ENCODE assay signal across 14 mouse cellular contexts in the genomic region with DNA sequence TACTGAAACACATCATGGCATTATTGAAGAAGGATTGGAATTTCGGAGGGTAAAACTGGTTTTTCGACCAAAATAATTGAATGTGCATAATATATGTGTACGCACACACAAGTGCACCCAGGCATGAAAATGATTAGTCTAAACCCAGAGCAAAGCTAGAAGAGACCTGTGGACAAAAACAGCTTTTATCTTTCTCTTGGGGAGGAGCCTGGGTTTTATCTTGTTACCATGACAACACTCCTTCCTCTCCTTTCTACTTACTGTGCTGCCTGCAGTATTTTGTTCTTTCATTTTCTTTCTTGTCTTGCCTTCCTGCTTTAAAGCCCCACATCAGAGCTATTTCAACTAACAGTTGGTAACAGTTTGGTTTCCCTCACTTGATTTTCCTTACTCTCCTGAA.
DNase-seq lines count a peak whose midpoint lies in the region; ATAC-seq and TF ChIP-seq lines count a peak whose summit lies in the region.
"Had no signal": no experiment of that assay in that cellular context is flagged by ENCODE, and none has a peak within 500 bp of the region (broad histone marks: within the 10 kb centered on the region; RNA-seq: fewer than 3 reads in every experiment).

No protein-coding gene starts in this region.

- peaks cover 2% of the 10 kb centered on the region for H3K4me1 ChIP-seq in forebrain, embryonic 16.5 days (replicated peaks; ENCODE audit: control insufficient read depth, insufficient read depth, low read length)
- H3K4me1 ChIP-seq in midbrain, embryonic 16.5 days (ENCODE audit: control insufficient read depth, insufficient read depth, low read length) = peaks cover 3% of the 10 kb centered on the region; the same call in 1 of the 2 replicates
- H3K4me1 ChIP-seq: heart, embryonic 13.5 days had no signal

- DNase-seq in layer of hippocampus, adult 2 months (ENCODE audit: low spot score in 2 of 2) = no peak
- DNase-seq in layer of hippocampus, postnatal 25 days (ENCODE audit: extremely low spot score in 1 of 2, low spot score in 1 of 2) = no peak
- DNase-seq in T-cell, adult 2 months (ENCODE audit: low spot score) = peak; percentile 56
- DNase-seq in MN1 (ENCODE audit: low spot score) = no peak
- DNase-seq in left cerebral cortex, adult 2 months (ENCODE audit: extremely low spot score in 1 of 2, low spot score in 2 of 2) = no peak
- DNase-seq in right cerebral cortex, postnatal 36 days (ENCODE audit: low spot score in 2 of 2) = no peak
- DNase-seq: adrenal gland, postnatal 25 days; cerebellum, adult 8-10 months; kidney, postnatal 36 days had no signal

- H3K27ac ChIP-seq in layer of hippocampus, adult 2 months = peak overlapping the region; percentile 51; the same call in 1 of the 2 replicates
- H3K27ac ChIP-seq in forebrain, embryonic 16.5 days (ENCODE audit: low read length) = no peak overlapping the region; the same call in 1 of the 2 replicates
- H3K27ac ChIP-seq in midbrain, embryonic 16.5 days (ENCODE audit: low read length) = peak overlapping the region; percentile 61
- H3K27ac ChIP-seq in left cerebral cortex, adult 2 months = no peak overlapping the region; the same call in 1 of the 2 replicates
- H3K27ac ChIP-seq: heart, embryonic 13.5 days had no signal

- peak; percentile 84 for ATAC-seq in forebrain, embryonic 16.5 days
- ATAC-seq in midbrain, embryonic 16.5 days = peak; percentile 85

- no peak for TF ChIP-seq CTCF in layer of hippocampus, adult 2 months (conservative IDR thresholded peaks at IDR 0.05)
- no peak for TF ChIP-seq CTCF in left cerebral cortex, adult 2 months (IDR thresholded peaks at IDR 0.05)

- no peaks in the 10 kb centered on the region for H3K36me3 ChIP-seq in forebrain, embryonic 16.5 days (ENCODE audit: control insufficient read depth, insufficient read depth)
- H3K36me3 ChIP-seq in midbrain, embryonic 16.5 days (ENCODE audit: control insufficient read depth, insufficient read depth, low read length) = no peaks in the 10 kb centered on the region
- H3K36me3 ChIP-seq: heart, embryonic 13.5 days had no signal

- H3K27me3 ChIP-seq in forebrain, embryonic 16.5 days (replicated peaks; ENCODE audit: control insufficient read depth, insufficient read depth, low read length) = no peaks in the 10 kb centered on the region
- no peaks in the 10 kb centered on the region for H3K27me3 ChIP-seq in midbrain, embryonic 16.5 days (ENCODE audit: control insufficient read depth, insufficient read depth, low read depth, low read length)
- H3K27me3 ChIP-seq: heart, embryonic 13.5 days had no signal

- H3K9ac ChIP-seq in forebrain, embryonic 16.5 days (replicated peaks; ENCODE audit: low read depth, low read length) = no peak overlapping the region
- H3K9ac ChIP-seq in midbrain, embryonic 16.5 days (ENCODE audit: low read depth, low read length) = no peak overlapping the region
- H3K9ac ChIP-seq: heart, embryonic 13.5 days had no signal

- no peaks in the 10 kb centered on the region for H3K9me3 ChIP-seq in forebrain, embryonic 16.5 days (ENCODE audit: control insufficient read depth, low read length)
- H3K9me3 ChIP-seq in midbrain, embryonic 16.5 days (replicated peaks; ENCODE audit: control insufficient read depth, low read length, poor library complexity, severe bottlenecking) = no peaks in the 10 kb centered on the region
- H3K9me3 ChIP-seq: heart, embryonic 13.5 days had no signal

- peak overlapping the region; percentile 16 for H3K4me2 ChIP-seq in forebrain, embryonic 16.5 days (ENCODE audit: low read length)
- H3K4me2 ChIP-seq in midbrain, embryonic 16.5 days (ENCODE audit: low read length) = peak overlapping the region; percentile 21; the same call in 1 of the 2 replicates
- H3K4me2 ChIP-seq: heart, embryonic 13.5 days; liver, embryonic 11.5 days had no signal

- intact Hi-C loops in left cerebral cortex, adult 2 months (cut with DNase I) = no loop called here

- WGBS in forebrain, embryonic 16.5 days = 35% methylated on average over 3 of the region's 3 CpGs
- 25% methylated on average over 3 of the region's 3 CpGs for WGBS in midbrain, embryonic 16.5 days

- H3K4me3 ChIP-seq in layer of hippocampus, adult 2 months = no peak overlapping the region
- no peak overlapping the region for H3K4me3 ChIP-seq in forebrain, embryonic 16.5 days (replicated peaks; ENCODE audit: low read length)
- H3K4me3 ChIP-seq in midbrain, embryonic 16.5 days (ENCODE audit: low read depth, low read length) = no peak overlapping the region
- H3K4me3 ChIP-seq in left cerebral cortex, adult 2 months = no peak overlapping the region
- H3K4me3 ChIP-seq: heart, embryonic 13.5 days; myocyte had no signal

Comparison
In these comparisons a context has a peak if more than half of its experiments do, and no peak if none do; other contexts are left out.
1. H3K27ac ChIP-seq: peak in layer of hippocampus, adult 2 months (single experiment) and midbrain, embryonic 16.5 days (single experiment); none in forebrain, embryonic 16.5 days (single experiment) and left cerebral cortex, adult 2 months (single experiment).